Mouse (Mus musculus): ENCODE results near the gene Olfr457. TPM values are rescaled to one million over a fixed set of nuclear protein-coding genes. Genes with fewer than 3 reads are reported as not detected.

Olfr457 gene
- not detected for total RNA-seq (2023)

DNA sequence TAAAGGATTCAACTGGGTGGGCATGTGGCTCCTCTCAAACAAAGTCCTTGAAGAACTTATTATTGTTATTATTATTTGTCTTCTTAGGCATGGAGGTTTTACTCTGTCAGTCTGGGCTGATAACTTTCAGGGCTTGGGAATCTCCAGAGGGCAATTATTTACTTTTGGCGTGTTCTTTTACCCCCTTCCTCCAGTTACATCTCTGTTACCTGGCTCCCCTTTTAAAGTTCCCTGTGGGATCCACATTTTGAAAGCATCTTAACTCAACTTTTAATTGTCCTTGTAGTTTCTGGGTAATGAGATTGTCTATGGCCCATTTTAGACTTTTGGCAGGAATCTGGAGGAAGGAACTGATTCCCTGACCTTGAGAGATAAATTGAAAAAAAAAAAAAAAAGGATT is at the start of gene Olfr457:
TSS of gene Olfr457 (minus strand) at position 101 of the 400 bp plus-strand sequence.

DNA sequence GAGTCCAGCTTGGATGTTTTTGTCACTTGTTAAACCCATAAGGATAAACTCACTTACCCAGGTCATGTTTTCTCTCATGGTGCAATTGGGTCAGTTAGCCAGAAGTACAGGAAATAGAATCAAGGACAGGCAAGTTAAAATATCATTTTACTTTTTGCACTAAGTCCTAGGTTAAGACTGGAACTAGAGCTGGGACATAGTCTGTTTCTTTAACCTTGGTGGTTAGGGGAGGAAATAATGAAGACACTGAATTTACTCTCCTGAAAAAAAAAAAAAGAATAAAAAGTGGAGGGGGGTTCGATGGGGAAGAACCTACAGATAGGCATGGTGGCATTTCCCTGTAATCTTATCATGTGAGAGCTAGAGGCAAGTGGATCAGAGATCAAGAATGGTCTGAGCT is 11.0 kb upstream of the Olfr457 start, which contains the start of gene Olfr456:
TSS of gene Olfr456 (minus strand) at position 101 of the 400 bp plus-strand sequence.

DNA sequence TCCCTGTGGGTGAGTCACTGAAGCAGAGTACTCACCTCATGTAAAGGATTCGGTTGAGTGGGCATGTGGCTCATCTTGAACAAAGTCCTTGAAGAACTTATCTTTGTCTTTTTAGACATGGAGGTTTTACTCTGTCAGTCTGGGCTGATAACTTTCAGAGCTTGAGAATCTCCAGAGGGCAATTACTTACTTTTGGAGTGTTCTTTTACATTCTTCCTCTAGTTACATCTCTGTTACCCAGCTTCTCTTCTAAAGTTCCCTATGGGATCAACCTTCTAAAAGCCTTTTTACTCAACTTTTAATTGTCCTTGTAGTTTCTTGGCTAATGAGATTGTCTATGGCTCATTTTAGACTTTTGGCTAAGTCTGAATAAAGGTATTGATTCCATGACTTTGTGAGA is 11.0 kb downstream of the Olfr457 start, which contains the start of gene Olfr458:
TSS of gene Olfr458 (minus strand) at position 101 of the 400 bp plus-strand sequence.

DNA sequence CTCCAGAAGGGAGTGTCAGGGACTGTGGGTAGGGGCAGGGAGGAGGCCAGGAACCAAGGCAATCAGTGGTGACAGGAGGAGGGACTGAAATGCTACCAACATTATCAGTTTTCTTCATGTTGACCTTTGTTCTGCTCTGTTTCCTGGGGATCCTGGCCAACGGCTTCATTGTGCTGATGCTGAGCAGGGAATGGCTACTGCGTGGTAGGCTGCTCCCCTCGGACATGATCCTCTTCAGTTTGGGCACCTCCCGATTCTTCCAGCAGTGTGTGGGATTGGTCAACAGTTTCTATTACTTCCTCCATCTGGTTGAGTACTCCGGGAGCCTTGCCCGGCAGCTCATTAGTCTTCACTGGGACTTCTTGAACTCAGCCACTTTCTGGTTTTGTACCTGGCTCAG is 41.7 kb downstream of the Olfr457 start, which contains the start of gene Tas2r126:
TSS of gene Tas2r126 (plus strand) at position 90 of the 400 bp plus-strand sequence.

Other genes with a start within 250 kb of the Olfr457 start
- gene Gstk1, start 230.4 kb downstream of the Olfr457 start, total RNA-seq (2023): 10 to 100 TPM; 13.0 to 15.5 TPM
- gene Tmem139, start 214.4 kb downstream of the Olfr457 start, total RNA-seq (2023): not detected
- gene Casp2, start 211.3 kb downstream of the Olfr457 start, total RNA-seq (2023): 100 to 1,000 TPM in 1 of 2 experiments, 10 to 100 TPM in 1; 95.1 to 103 TPM
- under 1 TPM; 0.39 to 0.86 TPM for gene Clcn1, start 189.7 kb downstream of the Olfr457 start, total RNA-seq (2023)
- gene Fam131b, start 151.7 kb downstream of the Olfr457 start, total RNA-seq (2023): under 1 TPM in 1 of 2 experiments, not detected in 1; 0.12 TPM
- gene Zyx, start 126.7 kb downstream of the Olfr457 start, total RNA-seq (2023): 100 to 1,000 TPM; 586 to 636 TPM
- gene Epha1, start 103.1 kb downstream of the Olfr457 start, total RNA-seq (2023): under 1 TPM in 1 of 2 experiments, not detected in 1; 0.24 TPM
- gene Tas2r143, start 76.1 kb downstream of the Olfr457 start, total RNA-seq (2023): 1 to 10 TPM in 1 of 2 experiments, under 1 TPM in 1; 0.97 to 1.7 TPM
- 1 to 10 TPM; 1.2 to 1.5 TPM for gene Tas2r135, start 70.9 kb downstream of the Olfr457 start, total RNA-seq (2023)
- gene Tas2r126, start 41.8 kb downstream of the Olfr457 start, total RNA-seq (2023): 1 to 10 TPM in 1 of 2 experiments, under 1 TPM in 1; 0.73 to 1.6 TPM
- gene Olfr458, start 11.1 kb downstream of the Olfr457 start, total RNA-seq (2023): not detected
- gene Olfr456, start 10.9 kb upstream of the Olfr457 start, total RNA-seq (2023): not detected
- not detected for gene Olfr455, start 71.3 kb upstream of the Olfr457 start, total RNA-seq (2023)
- gene Tcaf3, start 121.4 kb upstream of the Olfr457 start, total RNA-seq (2023): not detected
- under 1 TPM; 0.31 to 0.43 TPM for gene Tcaf2, start 168.9 kb upstream of the Olfr457 start, total RNA-seq (2023)
- gene Tcaf1, start 233.8 kb upstream of the Olfr457 start, total RNA-seq (2023): under 1 TPM in 1 of 2 experiments, not detected in 1; 0.34 TPM